Mouse (Mus musculus) C2C12 (cell line): ENCODE results near the gene Ap3m1.

Source experiments
- CEBPB ChIP-seq: IDR thresholded peaks from one replicate; pipeline ENCODE4 v1.6.1; 2011; ENCODE audit warnings: low read depth, mild to moderate bottlenecking, control low read depth, moderate library complexity
- CTCF ChIP-seq: IDR thresholded peaks from one replicate; pipeline ENCODE4 v1.5.1; 2011; ENCODE audit not compliant: control insufficient read depth, insufficient read depth, insufficient read length
- MYOD1 ChIP-seq: IDR thresholded peaks from one replicate; pipeline ENCODE4 v1.6.1; 2011; ENCODE audit warnings: low read depth; ENCODE audit not compliant: control insufficient read depth, insufficient read length

DNA sequence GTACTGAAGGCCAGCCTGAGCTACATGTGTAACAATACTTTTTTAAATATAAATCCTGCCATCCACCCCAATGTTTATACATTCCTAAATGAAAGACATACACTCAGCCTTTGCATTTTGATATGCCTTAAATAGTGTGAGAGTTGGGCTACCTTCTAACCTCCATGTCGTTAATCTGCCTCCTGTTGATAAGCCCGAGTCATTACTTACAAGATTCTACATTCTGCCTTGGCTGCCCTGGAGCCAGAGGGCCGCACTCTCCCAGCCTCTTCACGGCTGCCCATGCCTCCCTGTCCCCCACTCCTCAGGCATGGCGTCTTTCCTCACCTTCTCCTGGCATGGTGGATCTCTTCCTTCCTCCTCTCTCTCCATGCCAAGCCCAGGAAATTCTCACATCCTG, 55.9 kb downstream of the Ap3m1 start:
- TF ChIP-seq CEBPB = no peak
- no peak for TF ChIP-seq CTCF
- no peak for TF ChIP-seq MYOD1
